ENCODE assay signal across 12 mouse cellular contexts in the genomic region with DNA sequence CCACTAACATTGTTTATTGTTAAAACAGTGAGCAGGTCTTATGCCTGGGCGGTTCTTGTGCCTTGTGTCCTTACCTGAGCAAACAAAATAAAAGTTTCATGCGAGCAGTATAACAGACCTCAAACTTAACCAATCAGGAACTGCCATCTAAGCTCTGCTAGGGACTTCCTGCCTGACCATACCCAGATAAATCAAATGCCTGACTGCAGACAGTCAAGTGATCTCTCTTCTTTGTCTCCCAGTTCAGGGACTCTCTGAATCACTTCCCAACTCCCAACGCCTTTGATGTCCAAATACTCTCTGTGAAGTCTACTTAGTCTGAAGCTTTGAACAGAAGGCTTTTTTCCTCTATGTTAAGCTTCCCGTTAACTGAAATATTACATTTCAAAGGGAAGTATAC.
"Had no signal": no experiment of that assay in that cellular context is flagged by ENCODE, and none has a peak within 500 bp of the region (broad histone marks: within the 10 kb centered on the region; RNA-seq: fewer than 3 reads in every experiment).

No protein-coding gene starts in this region.

- DNase-seq: kidney, adult 8-10 months; kidney, postnatal 25 days; layer of hippocampus, adult 9-11 months; layer of hippocampus, postnatal 36 days; liver, embryonic 13.5 days; liver, postnatal 0 days; lung, postnatal 14 days; right cerebral cortex, postnatal 4 days; spleen, adult 18-20 months; thymus, adult 2 months; thymus, postnatal 36 days had no signal

- ATAC-seq: liver, postnatal 0 days; midbrain, embryonic 13.5 days had no signal
